Mouse (Mus musculus) megakaryocyte-erythroid progenitor cell, adult 5-6 weeks (primary cell): Measurements from ENCODE around the gene Arpc2. TPM values are rescaled to one million over a fixed set of nuclear protein-coding genes. Genes with fewer than 3 reads are reported as not detected.

Experiments
- total RNA-seq, 2 experiments: library from RNA; stranded (forward) in 1 of 2; stranded (reverse) in 1 of 2; fragments of 200-1000, 215-1000 nt in 1 of 2; fragments of >200 nt in 1 of 2; fragmentation: Nextera tagmentation in 1 of 2; gene quantifications; 2 replicates each; pipeline ENCODE4 v1.2.3; 2014 to 2017

Gene Arpc2
- total RNA-seq, 2 experiments from 2014 or later: 233 to 242 TPM

Other genes with a start within 250 kb of the Arpc2 start
- gene Tns1, start 111.6 kb upstream of the Arpc2 start, total RNA-seq (2014; fragmentation: Nextera tagmentation): 62.1 and 69.2 TPM in 2 replicates
- gene Tns1, start 111.6 kb upstream of the Arpc2 start, total RNA-seq (2017): 17.3 and 25.3 TPM in 2 replicates
- gene Rufy4, start 110.5 kb upstream of the Arpc2 start, total RNA-seq (2014; fragmentation: Nextera tagmentation): not detected in 2 replicates
- 0.70 TPM in 1 of 2 replicates, not detected in the other for gene Rufy4, start 110.5 kb upstream of the Arpc2 start, total RNA-seq (2017)
- gene Cxcr2, start 82.1 kb upstream of the Arpc2 start, total RNA-seq (2014; fragmentation: Nextera tagmentation): 1.5 TPM in 1 of 2 replicates, not detected in the other
- gene Cxcr2, start 82.1 kb upstream of the Arpc2 start, total RNA-seq (2017): 0.38 and 0.57 TPM in 2 replicates
- gene Cxcr1, start 41.5 kb upstream of the Arpc2 start, total RNA-seq (2014; fragmentation: Nextera tagmentation): not detected in 2 replicates
- gene Cxcr1, start 41.5 kb upstream of the Arpc2 start, total RNA-seq (2017): not detected in 2 replicates
- 1.0 TPM in 1 of 2 replicates, not detected in the other for gene Gpbar1, start 42.5 kb downstream of the Arpc2 start, total RNA-seq (2014; fragmentation: Nextera tagmentation)
- not detected in 2 replicates for gene Gpbar1, start 42.5 kb downstream of the Arpc2 start, total RNA-seq (2017)
- 78.9 and 90.5 TPM in 2 replicates for gene Aamp, start 48.7 kb downstream of the Arpc2 start, total RNA-seq (2014; fragmentation: Nextera tagmentation)
- 84.4 and 95.3 TPM in 2 replicates for gene Aamp, start 48.7 kb downstream of the Arpc2 start, total RNA-seq (2017)
- 22.4 and 50.1 TPM in 2 replicates for gene Pnkd, start 48.8 kb downstream of the Arpc2 start, total RNA-seq (2014; fragmentation: Nextera tagmentation)
- gene Pnkd, start 48.8 kb downstream of the Arpc2 start, total RNA-seq (2017): 14.1 and 22.8 TPM in 2 replicates
- gene Tmbim1, start 69.5 kb downstream of the Arpc2 start, total RNA-seq (2014; fragmentation: Nextera tagmentation): 10.1 and 16.8 TPM in 2 replicates
- gene Tmbim1, start 69.5 kb downstream of the Arpc2 start, total RNA-seq (2017): 13.6 and 13.9 TPM in 2 replicates
- gene Catip, start 126.0 kb downstream of the Arpc2 start, total RNA-seq (2014; fragmentation: Nextera tagmentation): not detected in 2 replicates
- not detected in 2 replicates for gene Catip, start 126.0 kb downstream of the Arpc2 start, total RNA-seq (2017)
- not detected in 2 replicates for gene Slc11a1, start 139.1 kb downstream of the Arpc2 start, total RNA-seq (2014; fragmentation: Nextera tagmentation)
- 0.42 TPM in 1 of 2 replicates, not detected in the other for gene Slc11a1, start 139.1 kb downstream of the Arpc2 start, total RNA-seq (2017)
- gene Ctdsp1, start 155.4 kb downstream of the Arpc2 start, total RNA-seq (2014; fragmentation: Nextera tagmentation): 84.0 and 87.0 TPM in 2 replicates
- 19.5 and 26.8 TPM in 2 replicates for gene Ctdsp1, start 155.4 kb downstream of the Arpc2 start, total RNA-seq (2017)
- not detected in 2 replicates for gene Vil1, start 173.3 kb downstream of the Arpc2 start, total RNA-seq (2014; fragmentation: Nextera tagmentation)
- not detected in 2 replicates for gene Vil1, start 173.3 kb downstream of the Arpc2 start, total RNA-seq (2017)